Mouse (Mus musculus): ENCODE data around the gene Evi2. TPM values are rescaled to one million over a fixed set of nuclear protein-coding genes. Genes with fewer than 3 reads are reported as not detected.

The Evi2 gene
- polyA plus RNA-seq, 1 experiment = not detected

DNA sequence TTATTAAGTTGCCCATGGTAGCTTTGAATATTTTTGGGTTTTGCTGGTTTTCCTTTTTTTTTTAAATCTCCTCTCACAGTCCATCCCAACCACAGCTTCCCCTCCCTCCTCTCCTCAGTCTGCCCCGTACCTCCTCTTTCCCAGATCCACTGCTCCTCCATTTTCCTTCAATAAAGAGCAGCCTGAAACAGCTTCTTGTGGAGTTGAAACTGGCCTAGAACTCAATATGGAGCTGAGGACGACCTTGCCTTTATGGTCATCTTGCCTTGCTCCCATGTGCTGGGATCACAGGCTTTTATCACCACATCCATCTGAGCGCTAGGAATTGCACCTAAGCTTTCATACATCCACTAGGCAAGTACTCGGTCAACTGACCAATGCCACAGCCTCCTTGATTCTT is 1.1 kb upstream of the Evi2 start:
- Histone ChIP-seq H3K36me3 (ENCODE audit: control insufficient read depth, insufficient read depth, low read length) (no peaks in the 10 kb centered on the region; the same call in 1 of the 2 replicates), H3K27me3 (ENCODE audit: control insufficient read depth, insufficient read depth, low read length) (no peaks in the 10 kb centered on the region), H3K4me1 (ENCODE audit: control insufficient read depth, insufficient read depth, low read length) (no peaks in the 10 kb centered on the region; the same call in 1 of the 2 replicates), H3K27ac (ENCODE audit: control insufficient read depth, insufficient read depth, low read depth, low read length) (no peak overlapping the region), H3K4me3 (ENCODE audit: control insufficient read depth, low read depth, low read length) (no peak overlapping the region)
- no peak for TF ChIP-seq POLR2A (IDR thresholded peaks at IDR 0.05; ENCODE audit: control insufficient read depth, low read depth, low read length)
- TF ChIP-seq CTCF (IDR thresholded peaks at IDR 0.05; ENCODE audit: control insufficient read depth, insufficient read depth, insufficient replicate concordance, low read depth, low read length) = no peak

DNA sequence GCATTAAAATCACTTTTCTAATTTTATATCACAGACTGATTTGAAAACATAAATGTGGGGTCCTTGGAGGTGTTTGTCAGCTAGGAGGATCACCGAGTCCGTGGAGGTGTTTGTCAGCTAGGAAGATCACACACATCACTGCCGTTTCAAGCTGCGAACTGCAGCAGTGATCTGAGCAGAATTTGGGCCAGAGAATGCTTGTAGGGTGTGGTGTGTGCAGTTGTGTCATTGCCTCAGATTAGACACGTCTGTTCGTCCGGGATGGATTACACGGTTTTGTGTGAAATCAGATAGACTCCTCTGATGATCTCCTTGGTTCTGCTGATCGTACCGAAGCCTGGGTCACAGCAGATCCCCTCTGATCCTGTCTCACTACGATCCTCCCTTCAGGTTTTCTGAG is 385 bp upstream of the Evi2 start:
- no peaks in the 10 kb centered on the region; the same call in 1 of the 2 replicates for H3K4me1 ChIP-seq (ENCODE audit: control insufficient read depth, insufficient read depth, low read length)
- TF ChIP-seq CTCF (IDR thresholded peaks at IDR 0.05; ENCODE audit: control insufficient read depth, insufficient read depth, insufficient replicate concordance, low read depth, low read length) (no peak), POLR2A (IDR thresholded peaks at IDR 0.05; ENCODE audit: control insufficient read depth, low read depth, low read length) (no peak)
- H3K27me3 ChIP-seq (ENCODE audit: control insufficient read depth, insufficient read depth, low read length) = no peaks in the 10 kb centered on the region
- no peak overlapping the region for H3K27ac ChIP-seq (ENCODE audit: control insufficient read depth, insufficient read depth, low read depth, low read length)
- no peaks in the 10 kb centered on the region; the same call in 1 of the 2 replicates for H3K36me3 ChIP-seq (ENCODE audit: control insufficient read depth, insufficient read depth, low read length)
- no peak overlapping the region for H3K4me3 ChIP-seq (ENCODE audit: control insufficient read depth, low read depth, low read length)

DNA sequence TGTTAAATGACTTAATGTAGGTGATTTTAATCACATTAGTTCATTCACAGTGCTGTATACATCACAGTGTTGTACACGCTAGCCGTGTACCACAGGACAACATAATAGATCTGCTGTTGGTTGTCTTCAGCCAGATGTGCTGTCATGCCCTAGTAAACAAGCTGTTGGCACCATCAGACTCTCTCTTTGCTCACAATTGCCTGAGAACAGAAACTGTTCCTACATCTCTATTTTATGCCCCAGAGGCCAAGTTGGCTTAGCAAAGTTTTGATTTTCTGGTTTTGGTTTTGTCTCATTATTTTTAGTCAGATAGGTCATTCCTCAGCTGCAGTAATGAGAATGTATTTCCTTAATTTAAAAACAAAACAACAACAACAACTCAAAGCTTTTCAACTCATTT is 653 bp downstream of the Evi2 start:
- Histone ChIP-seq H3K36me3 (ENCODE audit: control insufficient read depth, insufficient read depth, low read length) (no peaks in the 10 kb centered on the region), H3K4me3 (ENCODE audit: control insufficient read depth, low read depth, low read length) (no peak overlapping the region), H3K4me1 (ENCODE audit: control insufficient read depth, insufficient read depth, low read length) (no peaks in the 10 kb centered on the region; the same call in 1 of the 2 replicates), H3K27ac (ENCODE audit: control insufficient read depth, insufficient read depth, low read depth, low read length) (no peak overlapping the region), H3K27me3 (ENCODE audit: control insufficient read depth, insufficient read depth, low read length) (no peaks in the 10 kb centered on the region)
- TF ChIP-seq CTCF (IDR thresholded peaks at IDR 0.05; ENCODE audit: control insufficient read depth, insufficient read depth, insufficient replicate concordance, low read depth, low read length) = no peak
- no peak for TF ChIP-seq POLR2A (IDR thresholded peaks at IDR 0.05; ENCODE audit: control insufficient read depth, low read depth, low read length)

DNA sequence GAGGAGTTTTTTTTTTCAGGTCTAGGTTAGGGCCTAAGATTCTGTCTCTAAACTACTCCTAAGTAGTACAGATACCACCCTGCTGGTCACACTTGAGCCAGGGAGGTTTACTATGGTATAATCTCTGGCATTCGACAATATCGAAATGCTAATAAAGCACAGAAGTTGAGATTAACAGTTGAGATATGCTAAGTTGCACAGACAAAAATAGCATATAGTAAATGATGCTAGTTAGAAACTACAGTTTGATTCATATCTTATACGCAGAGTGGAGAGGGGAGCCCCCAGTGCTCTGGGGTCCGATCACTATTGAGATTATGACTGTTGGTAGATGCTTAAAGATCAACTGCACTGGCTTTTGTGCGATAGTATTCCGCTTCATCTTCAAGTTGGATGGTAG is 1.2 kb downstream of the Evi2 start:
- Histone ChIP-seq H3K27ac (ENCODE audit: control insufficient read depth, insufficient read depth, low read depth, low read length) (no peak overlapping the region), H3K36me3 (ENCODE audit: control insufficient read depth, insufficient read depth, low read length) (no peaks in the 10 kb centered on the region), H3K4me1 (ENCODE audit: control insufficient read depth, insufficient read depth, low read length) (no peaks in the 10 kb centered on the region; the same call in 1 of the 2 replicates), H3K4me3 (ENCODE audit: control insufficient read depth, low read depth, low read length) (no peak overlapping the region), H3K27me3 (ENCODE audit: control insufficient read depth, insufficient read depth, low read length) (no peaks in the 10 kb centered on the region)
- TF ChIP-seq POLR2A (IDR thresholded peaks at IDR 0.05; ENCODE audit: control insufficient read depth, low read depth, low read length) = no peak
- no peak for TF ChIP-seq CTCF (IDR thresholded peaks at IDR 0.05; ENCODE audit: control insufficient read depth, insufficient read depth, insufficient replicate concordance, low read depth, low read length)

DNA sequence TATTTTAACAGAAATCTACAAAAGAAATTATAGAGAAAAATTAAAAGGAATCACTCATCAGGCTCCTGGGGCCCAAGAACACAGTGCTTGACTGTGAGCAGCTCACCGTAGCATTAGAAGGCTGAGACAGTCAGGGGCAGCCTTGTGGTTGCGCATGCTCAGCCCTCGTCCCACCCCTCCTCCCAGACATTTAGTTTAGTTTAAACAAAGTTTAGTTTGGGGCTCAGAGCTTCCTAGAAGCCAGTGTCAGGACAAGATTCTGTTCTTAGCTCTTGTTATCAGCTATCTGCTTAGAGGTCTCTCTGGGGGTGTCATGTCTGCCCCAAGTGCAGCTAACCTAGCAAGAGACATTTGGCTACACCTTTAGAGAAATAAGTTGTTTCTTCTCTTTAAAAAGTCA is 1.8 kb downstream of the Evi2 start:
- TF ChIP-seq POLR2A (IDR thresholded peaks at IDR 0.05; ENCODE audit: control insufficient read depth, low read depth, low read length) = no peak
- TF ChIP-seq CTCF (IDR thresholded peaks at IDR 0.05; ENCODE audit: control insufficient read depth, insufficient read depth, insufficient replicate concordance, low read depth, low read length) = no peak
- H3K27me3 ChIP-seq (ENCODE audit: control insufficient read depth, insufficient read depth, low read length) = no peaks in the 10 kb centered on the region
- no peak overlapping the region for H3K27ac ChIP-seq (ENCODE audit: control insufficient read depth, insufficient read depth, low read depth, low read length)
- H3K4me1 ChIP-seq (ENCODE audit: control insufficient read depth, insufficient read depth, low read length) = no peaks in the 10 kb centered on the region; the same call in 1 of the 2 replicates
- no peak overlapping the region for H3K4me3 ChIP-seq (ENCODE audit: control insufficient read depth, low read depth, low read length)
- H3K36me3 ChIP-seq (ENCODE audit: control insufficient read depth, insufficient read depth, low read length) = no peaks in the 10 kb centered on the region

DNA sequence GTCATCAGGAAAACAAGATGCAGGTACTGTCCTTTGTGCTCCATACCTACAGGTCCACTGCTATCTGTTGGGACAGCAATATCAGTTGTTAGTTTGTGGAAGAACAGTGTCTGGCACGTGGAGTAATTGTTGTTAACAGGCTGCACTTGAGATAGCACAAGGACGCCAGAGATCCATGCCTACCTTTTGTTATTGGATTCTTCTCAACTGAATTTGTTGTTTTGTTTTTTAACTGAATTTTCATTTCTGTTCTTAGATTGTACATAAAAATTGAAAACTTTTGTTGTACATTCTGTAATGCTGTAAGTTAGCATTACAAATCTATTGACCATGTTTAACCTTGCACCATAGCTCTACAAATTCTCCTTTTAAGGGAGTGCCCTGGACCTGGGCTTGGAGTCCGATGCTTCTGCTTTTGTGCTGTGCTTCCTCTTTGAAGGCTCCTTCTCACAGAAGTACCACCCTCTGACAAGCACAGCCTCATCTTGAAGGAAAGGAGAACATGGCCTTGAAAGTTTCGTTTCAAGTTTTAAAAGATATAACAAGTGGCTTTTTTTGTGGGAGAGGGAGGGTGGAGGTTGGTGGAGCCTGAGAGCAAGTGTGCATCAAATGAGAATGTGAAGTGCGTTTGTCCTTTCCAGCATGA is 2.5 kb downstream of the Evi2 start:
- Histone ChIP-seq H3K27ac (ENCODE audit: control insufficient read depth, insufficient read depth, low read depth, low read length) (no peak overlapping the region), H3K4me3 (ENCODE audit: control insufficient read depth, low read depth, low read length) (no peak overlapping the region), H3K4me1 (ENCODE audit: control insufficient read depth, insufficient read depth, low read length) (no peaks in the 10 kb centered on the region), H3K36me3 (ENCODE audit: control insufficient read depth, insufficient read depth, low read length) (no peaks in the 10 kb centered on the region), H3K27me3 (ENCODE audit: control insufficient read depth, insufficient read depth, low read length) (no peaks in the 10 kb centered on the region)
- TF ChIP-seq POLR2A (IDR thresholded peaks at IDR 0.05; ENCODE audit: control insufficient read depth, low read depth, low read length) = no peak
- no peak for TF ChIP-seq CTCF (IDR thresholded peaks at IDR 0.05; ENCODE audit: control insufficient read depth, insufficient read depth, insufficient replicate concordance, low read depth, low read length)

DNA sequence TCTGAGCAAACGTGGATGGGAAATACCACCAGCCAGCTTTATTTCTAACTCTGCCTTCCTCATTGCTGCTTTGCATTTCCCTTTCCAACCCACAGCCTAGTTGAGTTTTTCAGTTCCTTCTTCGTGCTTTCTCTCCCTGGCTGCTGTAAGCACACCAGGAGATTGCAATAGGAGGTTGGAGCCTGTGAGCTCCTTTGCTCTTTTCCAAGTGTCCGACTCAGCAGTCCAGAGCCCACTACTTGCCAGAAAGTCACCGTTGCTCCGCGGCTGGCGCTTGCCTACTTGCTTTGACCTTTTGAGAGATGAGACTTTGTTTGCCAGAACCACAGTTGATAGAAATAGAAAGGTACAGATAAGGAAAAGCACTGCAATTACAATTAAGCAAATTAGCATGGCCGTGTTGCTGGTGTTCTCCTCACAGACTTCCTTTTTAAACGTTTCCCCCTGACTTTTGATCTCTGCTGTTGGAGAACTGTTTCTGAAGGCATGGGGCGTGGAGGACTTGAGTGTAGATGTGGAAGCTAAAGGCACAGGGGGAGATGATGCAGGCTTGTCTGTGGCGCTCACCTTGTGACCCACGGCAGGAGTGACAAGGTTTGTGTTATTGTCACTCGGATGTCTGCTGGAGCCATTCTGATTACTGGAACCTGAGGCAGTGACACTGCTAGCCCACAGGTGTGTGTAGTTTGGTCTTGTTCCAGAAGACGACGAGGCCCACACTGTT is 3.2 kb downstream of the Evi2 start:
- no peak overlapping the region for H3K27ac ChIP-seq (ENCODE audit: control insufficient read depth, insufficient read depth, low read depth, low read length)
- no peak overlapping the region for H3K4me3 ChIP-seq (ENCODE audit: control insufficient read depth, low read depth, low read length)
- H3K4me1 ChIP-seq (ENCODE audit: control insufficient read depth, insufficient read depth, low read length) = no peaks in the 10 kb centered on the region
- H3K36me3 ChIP-seq (ENCODE audit: control insufficient read depth, insufficient read depth, low read length) = no peaks in the 10 kb centered on the region
- no peak for TF ChIP-seq POLR2A (IDR thresholded peaks at IDR 0.05; ENCODE audit: control insufficient read depth, low read depth, low read length)
- TF ChIP-seq CTCF (IDR thresholded peaks at IDR 0.05; ENCODE audit: control insufficient read depth, insufficient read depth, insufficient replicate concordance, low read depth, low read length) = no peak
- H3K27me3 ChIP-seq (ENCODE audit: control insufficient read depth, insufficient read depth, low read length) = no peaks in the 10 kb centered on the region
